Mouse (Mus musculus) forebrain, embryonic 11.5 days (tissue): ENCODE results near the gene Fasl. TPM values are rescaled to one million over a fixed set of nuclear protein-coding genes. Genes with fewer than 3 reads are reported as not detected.

Source experiments
- ATAC-seq: fragments of 200-750 bp; cut with Nextera tagmentation; replicated peaks from 2 replicates; pipeline ENCODE4 v1.8.0; 2017; ENCODE audit warnings: moderate TSS enrichment; ENCODE audit not compliant: low FRiP score
- DNase-seq: peaks from one replicate; pipeline ENCODE4 v3.0.0-alpha.2; 2017; ENCODE audit warnings: low spot score
- H3K27ac ChIP-seq: fragments of 300-500 bp; sonication (generic); 2 replicates; pipeline ENCODE4 v1.5.1; 2014; ENCODE audit warnings: low read depth, low read length
- H3K27me3 ChIP-seq: fragments of 300-500 bp; sonication (generic); 2 replicates; pipeline ENCODE4 v1.6.1; 2014; ENCODE audit warnings: mild to moderate bottlenecking, low read length, mixed read lengths; ENCODE audit not compliant: control insufficient read depth, insufficient read depth
- H3K36me3 ChIP-seq: fragments of 300-500 bp; sonication (generic); 2 replicates; pipeline ENCODE4 v1.6.1; 2014; ENCODE audit warnings: mild to moderate bottlenecking, low read length, moderate library complexity, mixed read lengths; ENCODE audit not compliant: control insufficient read depth, insufficient read depth
- H3K4me1 ChIP-seq: fragments of 300-500 bp; sonication (generic); replicated peaks from 2 replicates; pipeline ENCODE4 v1.6.1; 2014; ENCODE audit warnings: low read length, mixed read lengths; ENCODE audit not compliant: control insufficient read depth, insufficient read depth
- H3K4me2 ChIP-seq: fragments of 300-500 bp; sonication (generic); 2 replicates; pipeline ENCODE4 v1.6.1; 2014; ENCODE audit warnings: low read depth, mild to moderate bottlenecking, low read length, moderate library complexity, mixed read lengths; ENCODE audit not compliant: severe bottlenecking
- H3K4me3 ChIP-seq: fragments of 300-500 bp; sonication (generic); 2 replicates; pipeline ENCODE4 v1.5.1; 2014; ENCODE audit warnings: low read depth, low read length
- H3K9ac ChIP-seq: fragments of 300-500 bp; sonication (generic); 2 replicates; pipeline ENCODE4 v1.6.1; 2014; ENCODE audit warnings: low read length
- H3K9me3 ChIP-seq: fragments of 300-500 bp; sonication (generic); 2 replicates; pipeline ENCODE4 v1.6.1; 2016; ENCODE audit warnings: low read length, mixed read lengths; ENCODE audit not compliant: control insufficient read depth
- WGBS: fragments of 180-500 bp; shearing (Covaris S2); extraction: QIAGEN DNeasy Blood & Tissue Kit; methylation state at CpG from one replicate; pipeline ENCODE4 v1.1.7; 2014; 5-methylcytosine and 5-hydroxymethylcytosine counted together
- polyA plus RNA-seq: library from polyadenylated mRNA; unstranded; fragments of >200 nt; fragmentation: Nextera tagmentation; extraction: Ambion mirVana; gene quantifications from 2 replicates; pipeline ENCODE4 v1.2.1, GENCODE M21; 2014

The Fasl gene
- polyA plus RNA-seq, 1 experiment from 2014 or later = 0.19 TPM

GRCm38 (mm10) chr1:161769329-161769728 lies 19.0 kb downstream of the Fasl start:
- H3K4me3 ChIP-seq = no peak overlapping the region
- no peaks in the 10 kb centered on the region for H3K27me3 ChIP-seq
- H3K9me3 ChIP-seq = no peaks in the 10 kb centered on the region
- 92% methylated on average over 1 of the region's 1 CpGs for WGBS
- H3K9ac ChIP-seq = no peak overlapping the region
- no peaks in the 10 kb centered on the region for H3K4me1 ChIP-seq
- DNase-seq (no peak), ATAC-seq (no peak)
- no peak overlapping the region for H3K27ac ChIP-seq
- H3K36me3 ChIP-seq = no peaks in the 10 kb centered on the region
- H3K4me2 ChIP-seq = no peak overlapping the region

GRCm38 (mm10) chr1:161767101-161767524 lies 21.2 kb downstream of the Fasl start:
- Histone ChIP-seq H3K4me3 (no peak overlapping the region), H3K9me3 (no peaks in the 10 kb centered on the region), H3K4me1 (no peaks in the 10 kb centered on the region), H3K27ac (no peak overlapping the region), H3K4me2 (no peak overlapping the region), H3K9ac (no peak overlapping the region), H3K36me3 (no peaks in the 10 kb centered on the region), H3K27me3 (no peaks in the 10 kb centered on the region)
- DNase-seq = no peak
- no peak for ATAC-seq
- 76% methylated on average over 12 of the region's 12 CpGs for WGBS

GRCm38 (mm10) chr1:161766656-161767055 lies 21.6 kb downstream of the Fasl start:
- DNase-seq (no peak), ATAC-seq (no peak)
- 55% methylated on average over 5 of the region's 5 CpGs for WGBS
- Histone ChIP-seq H3K9me3 (no peaks in the 10 kb centered on the region), H3K27ac (no peak overlapping the region), H3K27me3 (no peaks in the 10 kb centered on the region), H3K36me3 (no peaks in the 10 kb centered on the region), H3K4me2 (no peak overlapping the region), H3K4me1 (no peaks in the 10 kb centered on the region), H3K9ac (no peak overlapping the region), H3K4me3 (no peak overlapping the region)

- no peaks in the 10 kb centered on the region for H3K36me3 ChIP-seq
- no peak for DNase-seq
- H3K4me3 ChIP-seq = no peak overlapping the region
- no peak for ATAC-seq
- no peaks in the 10 kb centered on the region for H3K27me3 ChIP-seq
- WGBS = 61% methylated on average over 5 of the region's 5 CpGs
- no peak overlapping the region for H3K27ac ChIP-seq
- H3K4me1 ChIP-seq = no peaks in the 10 kb centered on the region
- no peak overlapping the region for H3K9ac ChIP-seq
- H3K4me2 ChIP-seq = no peak overlapping the region
- H3K9me3 ChIP-seq = no peaks in the 10 kb centered on the region
These were observed 22.4 kb downstream of the Fasl start for GRCm38 (mm10) chr1:161765932-161766331.

- 97% methylated on average over 1 of the region's 1 CpGs for WGBS
- ATAC-seq = no peak
- no peak overlapping the region for H3K27ac ChIP-seq
- no peaks in the 10 kb centered on the region for H3K36me3 ChIP-seq
- no peaks in the 10 kb centered on the region for H3K9me3 ChIP-seq
- no peak overlapping the region for H3K9ac ChIP-seq
- H3K4me2 ChIP-seq = no peak overlapping the region
- H3K4me1 ChIP-seq = no peaks in the 10 kb centered on the region
- no peak overlapping the region for H3K4me3 ChIP-seq
- no peak for DNase-seq
- H3K27me3 ChIP-seq = no peaks in the 10 kb centered on the region
These were observed 23.3 kb downstream of the Fasl start for GRCm38 (mm10) chr1:161764964-161765363.

- Histone ChIP-seq H3K4me1 (no peaks in the 10 kb centered on the region), H3K9ac (no peak overlapping the region), H3K27me3 (no peaks in the 10 kb centered on the region), H3K4me3 (no peak overlapping the region), H3K27ac (no peak overlapping the region), H3K9me3 (no peaks in the 10 kb centered on the region), H3K36me3 (no peaks in the 10 kb centered on the region), H3K4me2 (no peak overlapping the region)
- DNase-seq (no peak), ATAC-seq (no peak)
- 48% methylated on average over 4 of the region's 4 CpGs for WGBS
These were observed 26.7 kb downstream of the Fasl start for GRCm38 (mm10) chr1:161761556-161761955.

GRCm38 (mm10) chr1:161756547-161756946 lies 31.7 kb downstream of the Fasl start:
- DNase-seq = no peak
- WGBS = 87% methylated on average over 3 of the region's 3 CpGs

GRCm38 (mm10) chr1:161751311-161751710 lies 37.0 kb downstream of the Fasl start:
- Histone ChIP-seq H3K36me3 (no peaks in the 10 kb centered on the region), H3K9me3 (no peaks in the 10 kb centered on the region), H3K4me2 (no peak overlapping the region), H3K27me3 (no peaks in the 10 kb centered on the region), H3K4me1 (no peaks in the 10 kb centered on the region), H3K9ac (no peak overlapping the region), H3K27ac (no peak overlapping the region), H3K4me3 (no peak overlapping the region)
- no peak for ATAC-seq
- no peak for DNase-seq
- 62% methylated on average over 8 of the region's 8 CpGs for WGBS

More at GRCm38 (mm10) chr1:161756547-161756946, 31.7 kb downstream of the Fasl start:
- H3K27me3 ChIP-seq = no peaks in the 10 kb centered on the region
- H3K4me2 ChIP-seq = no peak overlapping the region
- no peak for ATAC-seq
- H3K27ac ChIP-seq = no peak overlapping the region
- no peaks in the 10 kb centered on the region for H3K36me3 ChIP-seq
- no peaks in the 10 kb centered on the region for H3K9me3 ChIP-seq
- H3K4me3 ChIP-seq = no peak overlapping the region
- no peak overlapping the region for H3K9ac ChIP-seq
- H3K4me1 ChIP-seq = no peaks in the 10 kb centered on the region

GRCm38 (mm10) chr1:161750471-161751041 lies 37.7 kb downstream of the Fasl start:
- no peak overlapping the region for H3K9ac ChIP-seq
- H3K4me1 ChIP-seq = no peaks in the 10 kb centered on the region
- no peak for DNase-seq
- no peak overlapping the region for H3K27ac ChIP-seq
- no peaks in the 10 kb centered on the region for H3K36me3 ChIP-seq
- no peak overlapping the region for H3K4me3 ChIP-seq
- H3K4me2 ChIP-seq = no peak overlapping the region
- 83% methylated on average over 8 of the region's 8 CpGs for WGBS
- no peaks in the 10 kb centered on the region for H3K27me3 ChIP-seq
- no peak for ATAC-seq
- H3K9me3 ChIP-seq = no peaks in the 10 kb centered on the region
